In genomic region chr6:100710170-100710569, GRCm38 (mm10) we compare ENCODE assay signal across 11 mouse cellular contexts. TPM values are rescaled to one million over a fixed set of nuclear protein-coding genes. Genes with fewer than 3 reads are reported as not detected.
A peak's percentile ranks its signal among the peaks of the same experiment; 100 is the strongest.
DNase-seq lines count a peak whose midpoint lies in the region; ATAC-seq and TF ChIP-seq lines count a peak whose summit lies in the region.
"Had no signal": no experiment of that assay in that cellular context is flagged by ENCODE, and none has a peak within 500 bp of the region (broad histone marks: within the 10 kb centered on the region; RNA-seq: fewer than 3 reads in every experiment).

No protein-coding gene starts in this region.

- H3K36me3 ChIP-seq in stomach, postnatal 0 days (ENCODE audit: control insufficient read depth, insufficient read depth, low read length) = no peaks in the 10 kb centered on the region
- H3K36me3 ChIP-seq in heart, embryonic 12.5 days = no peaks in the 10 kb centered on the region
- H3K36me3 ChIP-seq: heart, embryonic 13.5 days; limb, embryonic 12.5 days; neural tube, embryonic 13.5 days had no signal

- WGBS in stomach, postnatal 0 days = 36% methylated on average over 4 of the region's 4 CpGs
- 36% methylated on average over 4 of the region's 4 CpGs for WGBS in heart, embryonic 12.5 days

- H3K4me1 ChIP-seq in stomach, postnatal 0 days (replicated peaks; ENCODE audit: control insufficient read depth, insufficient read depth) = no peaks in the 10 kb centered on the region; the same call in 1 of the 2 replicates
- no peaks in the 10 kb centered on the region; the same call in 1 of the 2 replicates for H3K4me1 ChIP-seq in heart, embryonic 12.5 days (replicated peaks)

- H3K27ac ChIP-seq in stomach, postnatal 0 days (replicated peaks) = no peak overlapping the region
- no peak overlapping the region for H3K27ac ChIP-seq in heart, embryonic 12.5 days (ENCODE audit: poor library complexity, severe bottlenecking)
- H3K27ac ChIP-seq: heart, embryonic 13.5 days; limb, embryonic 12.5 days; neural tube, embryonic 13.5 days had no signal

- TF ChIP-seq CTCF in stomach, postnatal 0 days (IDR thresholded peaks at IDR 0.05; ENCODE audit: low read depth) = peak; percentile 57

- TF ChIP-seq EP300 in stomach, postnatal 0 days (optimal IDR thresholded peaks at IDR 0.05) = no peak

- H3K9me3 ChIP-seq in stomach, postnatal 0 days (ENCODE audit: control insufficient read depth, low read length) = no peaks in the 10 kb centered on the region
- H3K9me3 ChIP-seq in heart, embryonic 12.5 days (replicated peaks) = no peaks in the 10 kb centered on the region
- H3K9me3 ChIP-seq: heart, embryonic 13.5 days; limb, embryonic 12.5 days; neural tube, embryonic 13.5 days had no signal

- no peak overlapping the region for H3K4me2 ChIP-seq in stomach, postnatal 0 days (replicated peaks; ENCODE audit: low read depth)
- no peak overlapping the region for H3K4me2 ChIP-seq in heart, embryonic 12.5 days
- H3K4me2 ChIP-seq: heart, embryonic 13.5 days; limb, embryonic 12.5 days; neural tube, embryonic 13.5 days had no signal

- peak; percentile 13 for DNase-seq in kidney, adult 9 months
- DNase-seq in kidney, postnatal 25 days = no peak
- peak; percentile 13 for DNase-seq in thymus, postnatal 14 days
- DNase-seq in thymus, postnatal 4 days = no peak
- peak; percentile 20 for DNase-seq in c-Kit-positive CD71-negative TER-119-negative erythroid progenitor cells, embryonic 14.5 days (ENCODE audit: low read depth)
- no peak for DNase-seq in stomach, postnatal 0 days (ENCODE audit: low spot score)
- DNase-seq in frontal cortex, postnatal 25 days (ENCODE audit: low spot score in 2 of 2) = no peak

- no peak for ATAC-seq in stomach, postnatal 0 days (ENCODE audit: low FRiP score, low TSS enrichment)
- no peak for ATAC-seq in heart, embryonic 12.5 days (ENCODE audit: insufficient number of reproducible peaks, low FRiP score)

- no peak overlapping the region for H3K9ac ChIP-seq in stomach, postnatal 0 days (ENCODE audit: low read length)
- H3K9ac ChIP-seq in heart, embryonic 12.5 days = no peak overlapping the region
- H3K9ac ChIP-seq: heart, embryonic 13.5 days; limb, embryonic 12.5 days; neural tube, embryonic 13.5 days had no signal

- no peaks in the 10 kb centered on the region for H3K27me3 ChIP-seq in stomach, postnatal 0 days (ENCODE audit: control insufficient read depth, insufficient read depth, low read length)
- H3K27me3 ChIP-seq in heart, embryonic 12.5 days (replicated peaks) = peaks cover 20% of the 10 kb centered on the region

- H3K4me3 ChIP-seq in stomach, postnatal 0 days (ENCODE audit: low read depth, low read length) = no peak overlapping the region
- H3K4me3 ChIP-seq in heart, embryonic 12.5 days = no peak overlapping the region
- H3K4me3 ChIP-seq: heart, embryonic 13.5 days; limb, embryonic 12.5 days; neural tube, embryonic 13.5 days had no signal

RNA-seq across cellular contexts. Expression of gene Gxylt2, which starts 5.6 kb away (rescaled TPM):
- polyA plus RNA-seq in stomach, postnatal 0 days (2015; fragmentation: Nextera tagmentation; extraction: Ambion mirVana) = 0.89 and 0.90 TPM in 2 replicates
- 1.6 and 1.9 TPM in 2 replicates for polyA plus RNA-seq in heart, embryonic 12.5 days (2016; fragmentation: Nextera tagmentation; extraction: Ambion mirVana)

RNA-seq across cellular contexts. Expression of gene Shq1, which starts 39.2 kb away (rescaled TPM):
- 7.1 and 7.7 TPM in 2 replicates for polyA plus RNA-seq in stomach, postnatal 0 days (2015; fragmentation: Nextera tagmentation; extraction: Ambion mirVana)
- polyA plus RNA-seq in heart, embryonic 12.5 days (2016; fragmentation: Nextera tagmentation; extraction: Ambion mirVana) = 11.4 and 12.7 TPM in 2 replicates

Comparison
In these comparisons a context has a peak if more than half of its experiments do, and no peak if none do; other contexts are left out.
1. DNase-seq: peak in kidney, adult 9 months (single experiment), thymus, postnatal 14 days (single experiment) and c-Kit-positive CD71-negative TER-119-negative erythroid progenitor cells, embryonic 14.5 days (single experiment); none in kidney, postnatal 25 days (0 of 2), thymus, postnatal 4 days (single experiment), stomach, postnatal 0 days (single experiment) and frontal cortex, postnatal 25 days (0 of 2).